Mouse (Mus musculus) hindbrain, embryonic 12.5 days (tissue): ENCODE data around the gene Hoxa4. TPM values are rescaled to one million over a fixed set of nuclear protein-coding genes. Genes with fewer than 3 reads are reported as not detected.

Source experiments
- ATAC-seq: fragments of 200-750 bp; cut with Nextera tagmentation; 2 replicates; pipeline ENCODE4 v1.8.0; 2017; ENCODE audit warnings: moderate TSS enrichment; ENCODE audit not compliant: low FRiP score
- H3K27ac ChIP-seq: fragments of 300-500 bp; sonication (generic); 2 replicates; pipeline ENCODE4 v1.5.1; 2016; ENCODE audit warnings: mild to moderate bottlenecking
- H3K27me3 ChIP-seq: fragments of 300-500 bp; sonication (generic); 2 replicates; pipeline ENCODE4 v1.6.1; 2016; ENCODE audit warnings: mild to moderate bottlenecking
- H3K36me3 ChIP-seq: fragments of 300-500 bp; sonication (generic); 2 replicates; pipeline ENCODE4 v1.6.1; 2016; ENCODE audit warnings: mild to moderate bottlenecking
- H3K4me1 ChIP-seq: fragments of 300-500 bp; sonication (generic); 2 replicates; pipeline ENCODE4 v1.6.1; 2016
- H3K4me2 ChIP-seq: fragments of 300-500 bp; sonication (generic); replicated peaks from 2 replicates; pipeline ENCODE4 v1.6.1; 2016; ENCODE audit warnings: mild to moderate bottlenecking
- H3K4me3 ChIP-seq: fragments of 300-500 bp; sonication (generic); 2 replicates; pipeline ENCODE4 v1.5.1; 2016; ENCODE audit warnings: mild to moderate bottlenecking
- H3K9ac ChIP-seq: fragments of 300-500 bp; sonication (generic); 2 replicates; pipeline ENCODE4 v1.6.1; 2016; ENCODE audit warnings: mild to moderate bottlenecking, moderate library complexity
- H3K9me3 ChIP-seq: fragments of 300-500 bp; sonication (generic); replicated peaks from 2 replicates; pipeline ENCODE4 v1.6.1; 2016; ENCODE audit warnings: mild to moderate bottlenecking
- WGBS: fragments of 180-500 bp; shearing (Covaris S2); methylation state at CpG from one replicate; pipeline ENCODE4 v1.1.7; 2016; 5-methylcytosine and 5-hydroxymethylcytosine counted together
- polyA plus RNA-seq: library from polyadenylated mRNA; unstranded; fragments of >200 nt; fragmentation: Nextera tagmentation; extraction: Ambion mirVana; gene quantifications from 2 replicates; pipeline ENCODE4 v1.2.1, GENCODE M21; 2016

The Hoxa4 gene
- polyA plus RNA-seq, 1 experiment from 2014 or later = 6.9 TPM

DNA sequence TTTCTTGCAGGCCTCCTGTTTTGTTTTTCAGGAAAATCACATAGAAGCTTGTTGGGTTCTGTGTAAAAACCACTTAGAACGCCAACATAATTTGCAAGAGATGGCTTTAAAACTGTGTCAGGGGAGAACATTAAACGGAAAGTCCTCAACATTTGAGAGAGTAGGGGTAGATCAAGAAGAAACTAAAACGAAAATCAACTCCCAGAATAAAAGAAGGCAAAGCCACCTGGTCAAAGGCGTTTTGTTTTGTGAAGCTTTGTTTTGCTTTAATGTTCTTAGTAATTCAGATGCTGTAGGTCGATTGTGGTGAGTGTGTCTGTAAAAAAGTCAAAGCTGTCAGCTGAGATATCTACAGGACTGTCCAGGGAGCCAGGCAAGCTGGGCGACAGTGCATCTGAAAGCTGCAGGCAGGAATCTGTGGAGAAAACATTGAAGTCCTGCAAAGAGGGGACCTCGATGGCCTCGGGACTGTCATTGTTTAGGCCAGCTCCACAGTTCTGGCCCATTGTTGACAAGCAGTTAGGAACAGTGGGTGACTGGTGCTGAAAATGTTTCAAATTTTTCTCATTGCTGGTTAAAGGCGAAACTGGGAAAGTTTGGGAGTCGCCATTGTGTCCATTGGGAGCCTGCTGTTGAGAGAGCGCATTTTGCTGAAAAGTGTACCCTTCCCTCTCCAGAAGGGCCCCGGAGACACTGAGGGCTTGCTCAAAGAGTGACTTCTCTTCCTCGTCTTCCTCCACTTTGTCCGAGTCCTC lies 28.8 kb downstream of the Hoxa4 start:
- H3K4me1 ChIP-seq = peaks cover 19% of the 10 kb centered on the region
- H3K27me3 ChIP-seq = peaks cover 59% of the 10 kb centered on the region
- no peaks in the 10 kb centered on the region for H3K9me3 ChIP-seq
- no peak for ATAC-seq
- peak overlapping the region; percentile 97 for H3K9ac ChIP-seq
- WGBS = 1% methylated on average over 14 of the region's 14 CpGs
- peak overlapping the region; percentile 88 for H3K4me2 ChIP-seq
- H3K4me3 ChIP-seq = peak overlapping the region; percentile 66
- H3K36me3 ChIP-seq = no peaks in the 10 kb centered on the region
- peak overlapping the region; percentile 99 for H3K27ac ChIP-seq

DNA sequence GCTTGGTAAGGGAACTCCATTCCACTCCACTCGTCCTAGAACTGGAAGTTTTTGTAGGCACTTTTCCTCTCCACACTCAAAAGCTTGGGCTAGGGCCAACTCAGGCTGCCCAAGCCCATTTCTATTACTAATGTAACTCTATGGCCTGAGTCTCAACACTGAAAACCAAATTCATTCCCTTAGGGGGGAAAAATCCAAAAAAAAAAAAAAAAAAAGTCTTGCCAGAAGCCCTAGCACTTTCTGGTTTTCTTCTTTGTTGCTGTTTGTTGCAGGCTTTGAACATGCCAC lies 29.5 kb downstream of the Hoxa4 start:
- peaks cover 60% of the 10 kb centered on the region for H3K27me3 ChIP-seq
- WGBS = 3% methylated on average over 1 of the region's 1 CpGs
- H3K27ac ChIP-seq = peak overlapping the region; percentile 99
- H3K4me3 ChIP-seq = peak overlapping the region; percentile 66
- peak overlapping the region; percentile 88 for H3K4me2 ChIP-seq
- H3K9me3 ChIP-seq = no peaks in the 10 kb centered on the region
- H3K9ac ChIP-seq = peak overlapping the region; percentile 97
- no peaks in the 10 kb centered on the region for H3K36me3 ChIP-seq
- no peak for ATAC-seq
- peaks cover 21% of the 10 kb centered on the region for H3K4me1 ChIP-seq

DNA sequence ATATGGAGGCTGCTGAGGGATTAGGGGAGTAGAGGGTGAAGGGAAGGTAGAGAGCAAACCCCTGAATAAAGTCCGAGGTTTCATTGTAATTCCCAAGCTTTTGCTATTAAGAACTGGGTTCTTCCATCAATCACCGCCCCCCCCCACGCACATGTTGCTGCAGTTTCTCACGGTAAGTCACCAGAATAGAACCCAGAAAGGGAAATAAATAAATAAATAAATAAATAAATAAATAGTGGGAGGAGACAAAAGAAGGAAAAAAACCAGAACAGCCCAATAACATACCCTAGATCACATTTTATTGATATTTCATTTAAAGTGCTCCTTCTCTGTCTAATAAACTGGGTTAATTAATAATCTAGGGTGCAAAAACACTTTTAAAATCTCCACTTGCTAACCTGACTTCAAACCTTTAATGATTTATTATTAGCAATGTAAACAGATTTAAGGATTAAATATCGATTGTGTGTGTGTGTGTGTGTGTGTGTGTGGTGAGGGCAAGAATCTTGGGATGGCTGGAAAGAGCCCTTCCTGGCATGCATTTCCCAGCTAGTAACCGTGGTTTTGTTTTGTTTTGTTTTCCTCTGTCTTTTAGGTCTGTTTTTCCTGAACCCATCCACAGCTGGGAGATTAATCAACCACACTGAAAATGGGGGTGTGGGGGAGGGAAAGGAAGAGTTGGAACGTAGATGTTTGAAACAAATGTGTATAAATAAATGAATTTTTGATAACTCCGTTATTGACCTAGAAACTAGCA lies 30.0 kb downstream of the Hoxa4 start:
- H3K9ac ChIP-seq = peak overlapping the region; percentile 97
- H3K27me3 ChIP-seq = peaks cover 66% of the 10 kb centered on the region
- peak overlapping the region; percentile 88 for H3K4me2 ChIP-seq
- H3K4me3 ChIP-seq = peak overlapping the region; percentile 66
- no peaks in the 10 kb centered on the region for H3K36me3 ChIP-seq
- WGBS = 5% methylated on average over 8 of the region's 8 CpGs
- peak overlapping the region; percentile 99 for H3K27ac ChIP-seq
- no peaks in the 10 kb centered on the region for H3K9me3 ChIP-seq
- no peak for ATAC-seq
- H3K4me1 ChIP-seq = peaks cover 21% of the 10 kb centered on the region

DNA sequence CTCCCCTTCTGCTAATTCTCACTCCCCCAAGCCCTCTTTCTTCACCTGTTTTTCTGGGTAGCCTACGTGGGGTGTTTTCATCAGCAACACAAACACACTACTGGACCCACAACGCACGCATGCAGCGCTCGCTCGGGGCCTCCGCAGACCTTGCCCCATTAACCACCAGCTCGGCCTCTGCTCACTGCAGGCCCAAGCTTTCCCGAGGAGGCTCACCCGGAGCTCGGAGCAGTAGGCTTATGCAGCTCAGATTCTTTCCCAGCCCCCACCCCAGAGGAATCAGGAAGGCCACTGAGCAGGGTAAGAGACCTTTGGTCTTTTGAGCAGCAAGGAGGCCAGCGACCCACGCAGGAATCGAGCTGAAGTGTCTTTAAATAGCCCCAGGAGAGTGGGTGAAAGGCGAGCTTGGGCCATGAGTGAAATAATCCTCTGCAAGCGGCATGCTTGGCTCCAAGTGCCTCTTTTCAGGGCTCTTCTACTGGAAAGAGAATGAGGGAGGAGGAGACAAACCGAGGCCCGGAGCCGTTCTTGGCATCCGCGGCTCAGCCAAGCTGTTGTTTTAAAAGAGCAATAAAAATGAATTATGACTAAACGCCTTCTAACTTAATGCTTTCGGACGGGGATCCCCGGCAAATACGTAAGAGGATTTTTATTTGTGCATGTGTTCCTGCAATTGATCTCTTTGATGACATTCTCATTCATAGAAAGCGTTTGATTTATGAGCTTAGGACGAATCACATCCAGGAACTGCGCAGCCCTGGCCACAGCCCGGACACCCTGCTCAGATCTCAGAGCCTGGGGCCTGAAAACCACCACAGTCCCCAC lies 30.8 kb downstream of the Hoxa4 start:
- H3K4me1 ChIP-seq = peaks cover 21% of the 10 kb centered on the region
- H3K9me3 ChIP-seq = no peaks in the 10 kb centered on the region
- peak overlapping the region; percentile 88 for H3K4me2 ChIP-seq
- H3K27me3 ChIP-seq = peaks cover 70% of the 10 kb centered on the region
- 2% methylated on average over 30 of the region's 30 CpGs for WGBS
- peak overlapping the region; percentile 93 for H3K27ac ChIP-seq
- H3K9ac ChIP-seq = peak overlapping the region; percentile 89
- no peaks in the 10 kb centered on the region for H3K36me3 ChIP-seq
- H3K4me3 ChIP-seq = peak overlapping the region; percentile 66
- no peak for ATAC-seq

DNA sequence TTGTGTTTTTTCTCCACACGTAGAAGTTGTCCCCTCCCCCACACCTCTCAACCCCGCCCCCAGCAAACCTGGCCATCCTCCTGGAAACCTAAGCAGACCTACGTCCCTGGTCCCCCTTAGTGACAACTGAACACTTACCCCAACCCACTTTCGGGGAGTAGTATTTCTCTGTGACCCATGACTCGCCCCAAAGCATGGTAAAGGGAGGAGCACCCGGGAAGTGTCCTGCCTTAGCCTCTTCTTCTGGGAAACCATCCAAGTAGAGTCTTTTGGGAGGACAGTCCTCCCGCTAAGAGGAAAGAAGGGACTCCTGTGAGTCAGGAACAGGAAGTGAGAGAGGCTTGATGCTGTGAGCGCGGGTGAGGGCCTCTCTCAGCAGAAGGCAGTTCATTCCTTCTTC lies 31.6 kb downstream of the Hoxa4 start:
- H3K27ac ChIP-seq = peak overlapping the region; percentile 93
- H3K9me3 ChIP-seq = no peaks in the 10 kb centered on the region
- peaks cover 21% of the 10 kb centered on the region for H3K4me1 ChIP-seq
- H3K9ac ChIP-seq = peak overlapping the region; percentile 89
- no peaks in the 10 kb centered on the region for H3K36me3 ChIP-seq
- ATAC-seq = no peak
- peak overlapping the region; percentile 66 for H3K4me3 ChIP-seq
- peak overlapping the region; percentile 88 for H3K4me2 ChIP-seq
- peaks cover 70% of the 10 kb centered on the region for H3K27me3 ChIP-seq
- WGBS = 2% methylated on average over 9 of the region's 9 CpGs

DNA sequence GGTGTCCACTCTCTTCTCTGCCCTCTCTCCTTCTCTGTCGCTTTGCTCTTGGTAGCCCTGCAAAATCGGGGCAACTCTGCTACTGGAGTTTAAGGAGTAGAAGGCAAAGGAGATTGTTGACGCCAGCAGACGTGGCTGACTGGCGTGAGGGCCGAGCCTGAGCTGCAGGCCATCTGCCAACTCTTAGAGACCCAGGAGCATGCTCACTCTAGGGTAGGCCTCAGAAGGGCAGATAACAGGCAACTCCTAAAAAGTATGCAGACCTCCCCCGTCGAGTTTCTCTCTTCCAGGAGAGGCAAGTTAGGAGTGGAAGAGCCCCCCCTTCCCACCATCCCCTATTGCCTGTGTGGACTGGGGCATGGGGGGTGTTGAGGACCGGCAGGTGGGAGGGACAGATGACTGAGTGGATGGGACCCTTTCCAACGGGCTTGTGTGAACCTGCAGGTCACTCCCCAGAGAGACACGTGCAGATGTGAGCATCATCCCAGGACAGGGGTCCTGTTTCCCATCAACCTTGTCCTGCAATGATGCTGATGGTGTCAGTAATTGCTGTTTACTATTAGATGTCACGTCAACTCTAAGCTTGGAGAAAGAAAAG lies 32.3 kb downstream of the Hoxa4 start:
- peaks cover 75% of the 10 kb centered on the region for H3K27me3 ChIP-seq
- H3K4me2 ChIP-seq = peak overlapping the region; percentile 88
- no peaks in the 10 kb centered on the region for H3K36me3 ChIP-seq
- peak overlapping the region; percentile 81 for H3K9ac ChIP-seq
- peaks cover 21% of the 10 kb centered on the region for H3K4me1 ChIP-seq
- 1% methylated on average over 12 of the region's 12 CpGs for WGBS
- H3K4me3 ChIP-seq = peak overlapping the region; percentile 66
- H3K27ac ChIP-seq = peak overlapping the region; percentile 93
- no peaks in the 10 kb centered on the region for H3K9me3 ChIP-seq
- 0 out of 2 replicates have a peak, but pooled peaks have one; percentile 23 for ATAC-seq

DNA sequence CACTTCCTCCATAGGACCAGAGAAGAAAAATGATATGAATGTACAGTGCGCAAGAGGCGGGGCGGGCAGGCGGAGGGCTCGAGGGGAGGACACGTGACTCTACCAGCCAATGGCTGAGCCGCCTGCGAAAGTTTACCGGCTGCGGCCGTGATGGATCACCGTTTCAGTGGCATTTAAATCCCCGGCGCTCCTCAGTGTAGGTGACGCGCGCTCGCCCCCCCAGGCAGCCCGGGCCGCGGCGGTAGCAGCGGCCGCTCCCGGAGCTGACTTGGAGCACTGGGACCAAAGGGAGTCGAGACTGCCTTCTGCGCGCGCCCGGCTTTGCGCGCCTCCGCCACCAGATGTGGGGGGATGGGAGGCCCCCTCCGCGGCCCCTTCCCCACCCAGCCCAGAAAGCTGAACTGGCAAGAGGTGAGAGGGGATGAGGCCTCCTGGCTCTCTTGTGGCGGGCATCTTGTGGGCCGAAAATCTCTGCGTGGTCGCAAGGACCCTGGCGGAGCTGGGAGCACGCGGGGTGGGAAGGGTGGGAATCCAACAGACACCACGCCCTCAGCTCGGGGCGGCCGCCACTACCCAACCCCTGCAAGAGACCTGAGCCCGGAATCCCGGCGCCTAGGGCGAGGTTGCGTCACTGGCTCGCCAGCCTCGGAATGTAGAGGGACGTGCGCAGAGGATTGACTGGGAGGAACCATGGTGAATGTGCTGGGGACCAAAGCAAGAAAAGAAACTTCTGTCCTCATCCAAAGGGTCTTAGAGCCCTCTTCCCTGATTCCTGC lies 33.1 kb downstream of the Hoxa4 start, which contains the start of gene Hoxa1:
Gene Hoxa1, minus strand, starts transcription at position 42 of the 776 bp plus-strand sequence.
- H3K4me2 ChIP-seq = peak within 1 kb of the TSS; percentile 88
- peak within 1 kb of the TSS; percentile 81 for H3K9ac ChIP-seq
- under 1% methylated on average over 55 of the region's 55 CpGs for WGBS
- ATAC-seq = peak; percentile 85
- peak within 1 kb of the TSS; percentile 66 for H3K4me3 ChIP-seq
- H3K4me1 ChIP-seq = peaks cover 21% of the 10 kb centered on the region
- H3K36me3 ChIP-seq = no peaks in the 10 kb centered on the region
- peak within 1 kb of the TSS; percentile 93 for H3K27ac ChIP-seq
- H3K27me3 ChIP-seq = peaks cover 71% of the 10 kb centered on the region
- H3K9me3 ChIP-seq = no peaks in the 10 kb centered on the region

DNA sequence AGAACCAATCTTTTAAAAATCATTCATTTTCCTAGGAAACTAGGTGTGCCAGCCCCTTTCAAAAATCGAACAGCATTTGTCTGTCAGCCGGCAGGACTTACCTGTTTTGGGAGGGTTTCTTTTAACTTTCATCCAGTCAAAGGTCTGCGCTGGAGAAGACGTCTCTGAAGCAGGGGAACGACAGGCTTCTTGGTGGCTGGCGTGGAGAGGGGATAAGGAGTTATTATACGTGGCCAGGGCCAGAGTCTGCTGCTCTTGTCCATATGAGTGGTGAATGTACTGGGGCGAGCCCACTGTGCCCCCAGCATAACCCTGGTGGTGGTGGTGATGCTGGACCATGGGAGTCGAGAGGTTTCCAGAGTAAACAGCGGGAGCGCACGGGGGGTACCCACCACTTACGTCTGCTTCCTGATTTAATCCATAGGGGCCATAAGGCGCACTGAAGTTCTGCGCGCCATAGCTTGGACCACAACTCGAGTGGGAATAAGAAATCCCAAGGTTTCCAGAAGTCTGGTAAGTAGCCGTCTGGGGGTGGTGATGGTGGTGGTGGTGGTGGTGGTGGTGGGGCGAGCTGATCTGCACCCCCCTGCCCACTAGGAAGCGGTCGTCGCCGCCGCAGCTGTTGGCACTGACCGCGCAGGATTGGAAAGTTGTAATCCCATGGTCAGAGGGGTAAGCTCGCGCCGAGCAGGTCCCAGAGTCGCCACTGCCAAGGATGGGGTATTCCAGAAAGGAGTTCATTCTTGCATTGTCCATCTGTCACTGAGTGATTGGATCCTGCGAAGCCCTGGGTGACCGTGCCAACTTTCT lies 33.9 kb downstream of the Hoxa4 start:
- Histone ChIP-seq H3K27me3 (peaks cover 74% of the 10 kb centered on the region), H3K27ac (no peak overlapping the region), H3K4me2 (peak overlapping the region; percentile 88), H3K9ac (peak overlapping the region; percentile 39; the same call in 1 of the 2 replicates), H3K4me1 (peaks cover 23% of the 10 kb centered on the region), H3K4me3 (peak overlapping the region; percentile 66), H3K36me3 (no peaks in the 10 kb centered on the region), H3K9me3 (no peaks in the 10 kb centered on the region)
- ATAC-seq = no peak; the same call in 1 of the 2 replicates
- under 1% methylated on average over 32 of the region's 32 CpGs for WGBS

DNA sequence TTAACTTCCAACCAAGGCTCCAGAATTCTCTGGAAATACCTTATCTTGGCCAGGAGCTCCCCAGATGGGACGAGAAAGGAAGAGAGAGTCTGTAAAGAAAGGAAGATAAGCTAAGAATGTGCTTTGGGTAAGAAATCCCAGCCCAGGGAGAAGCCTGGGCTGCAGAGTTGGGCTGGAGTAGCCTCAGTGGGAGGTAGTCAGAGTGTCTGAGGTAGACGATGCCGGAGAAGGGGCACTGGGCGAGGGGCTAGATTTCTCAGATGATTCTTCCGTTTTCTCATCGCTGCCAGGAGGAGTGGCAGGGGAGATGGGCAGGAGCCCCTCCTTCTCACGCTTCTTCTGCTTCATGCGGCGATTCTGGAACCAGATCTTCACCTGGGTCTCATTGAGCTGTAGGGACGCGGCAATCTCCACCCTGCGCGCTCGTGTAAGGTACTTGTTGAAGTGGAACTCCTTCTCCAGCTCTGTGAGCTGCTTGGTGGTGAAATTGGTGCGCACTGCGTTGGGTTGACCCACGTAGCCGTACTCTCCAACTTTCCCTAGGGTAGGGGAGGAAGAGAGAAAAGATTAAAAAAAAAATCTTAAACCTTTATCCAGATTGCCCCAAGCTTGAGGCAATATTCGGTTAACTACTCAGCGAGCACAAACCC lies 34.9 kb downstream of the Hoxa4 start:
- Histone ChIP-seq H3K9ac (no peak overlapping the region), H3K27ac (no peak overlapping the region), H3K4me3 (peak overlapping the region; percentile 66), H3K4me1 (peaks cover 23% of the 10 kb centered on the region), H3K27me3 (peaks cover 83% of the 10 kb centered on the region), H3K9me3 (no peaks in the 10 kb centered on the region), H3K4me2 (peak overlapping the region; percentile 88), H3K36me3 (no peaks in the 10 kb centered on the region)
- 2% methylated on average over 20 of the region's 20 CpGs for WGBS
- no peak for ATAC-seq

DNA sequence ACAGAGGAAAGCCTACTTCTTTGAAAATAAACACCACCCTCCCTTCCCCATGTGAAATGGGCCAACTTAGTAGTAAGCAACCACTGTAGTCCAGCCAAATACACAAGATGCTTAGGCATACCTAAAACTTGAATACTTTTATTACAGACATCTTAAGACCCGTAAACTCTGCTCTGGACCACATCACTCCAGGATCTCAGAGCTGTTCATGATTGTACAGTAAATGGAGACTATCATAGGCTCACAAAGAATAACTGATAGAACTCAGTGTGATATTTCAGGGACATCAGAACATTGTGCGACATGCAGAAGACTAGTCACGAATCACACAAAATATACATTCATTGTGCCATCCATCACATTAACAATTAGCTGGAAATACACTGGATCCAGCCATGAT lies 36.1 kb downstream of the Hoxa4 start:
- Histone ChIP-seq H3K9ac (no peak overlapping the region), H3K4me2 (no peak overlapping the region), H3K27ac (no peak overlapping the region), H3K9me3 (no peaks in the 10 kb centered on the region), H3K36me3 (no peaks in the 10 kb centered on the region), H3K4me1 (peaks cover 23% of the 10 kb centered on the region), H3K27me3 (peaks cover 89% of the 10 kb centered on the region), H3K4me3 (no peak overlapping the region)
- 54% methylated on average over 3 of the region's 3 CpGs for WGBS
- no peak for ATAC-seq
